Mouse (Mus musculus): ENCODE results near the gene 2610528A11Rik. TPM values are rescaled to one million over a fixed set of nuclear protein-coding genes. Genes with fewer than 3 reads are reported as not detected.

Gene 2610528A11Rik
- polyA plus RNA-seq, 1 experiment from 2014 or later, result 0.27 TPM

DNA sequence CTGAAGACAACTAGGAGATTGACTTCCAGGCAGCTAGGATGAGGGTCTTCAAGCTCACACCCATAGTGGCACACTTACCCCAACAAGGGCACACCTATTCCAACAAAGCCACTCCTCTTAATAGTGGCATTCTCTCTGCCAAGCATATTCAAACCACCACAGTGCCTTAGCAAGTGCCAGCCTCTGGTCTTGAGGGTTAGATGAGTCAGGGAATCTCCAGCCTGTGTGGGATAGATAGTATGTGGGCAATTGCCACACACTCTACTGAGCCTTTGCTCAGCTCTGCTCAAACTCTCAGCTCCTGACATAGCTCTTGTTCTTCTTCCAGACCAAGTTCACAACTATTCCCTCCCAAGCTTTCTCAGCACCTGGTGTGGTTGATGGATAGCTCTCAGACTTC is 2.5 kb downstream of the 2610528A11Rik start:
- H3K9me3 ChIP-seq, result no peaks in the 10 kb centered on the region
- no peak overlapping the region for H3K4me3 ChIP-seq
- H3K27ac ChIP-seq (replicated peaks), result no peak overlapping the region
- ATAC-seq (ENCODE audit: low FRiP score, low read depth), result no peak
- no peaks in the 10 kb centered on the region for H3K4me1 ChIP-seq (replicated peaks)
- H3K36me3 ChIP-seq, result no peaks in the 10 kb centered on the region
- no peaks in the 10 kb centered on the region for H3K27me3 ChIP-seq
- H3K4me2 ChIP-seq, result no peak overlapping the region
- no peak overlapping the region for H3K9ac ChIP-seq

DNA sequence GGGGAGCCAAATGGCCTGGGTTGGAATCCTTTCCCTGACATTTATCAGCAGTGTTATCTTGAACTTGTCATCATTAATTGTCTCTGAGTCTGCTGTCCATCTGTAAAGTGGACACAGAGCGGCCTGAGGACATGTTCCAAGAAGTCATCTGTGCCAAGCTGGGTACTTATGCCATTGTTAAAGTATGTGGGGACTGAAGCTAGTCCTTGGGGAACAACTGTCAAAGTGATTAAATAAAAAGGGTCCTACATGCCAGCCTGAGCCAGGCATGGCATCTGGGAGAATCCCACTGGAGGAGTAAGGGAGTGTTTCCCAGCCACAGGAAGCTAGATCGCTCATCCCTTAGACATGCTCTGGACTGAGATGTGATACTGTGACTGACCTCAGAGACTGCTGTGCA is 3.4 kb downstream of the 2610528A11Rik start:
- Histone ChIP-seq H3K36me3 (no peaks in the 10 kb centered on the region), H3K4me2 (no peak overlapping the region), H3K27ac (replicated peaks) (no peak overlapping the region), H3K4me3 (no peak overlapping the region), H3K4me1 (replicated peaks) (peaks cover 5% of the 10 kb centered on the region; the same call in 1 of the 2 replicates), H3K27me3 (no peaks in the 10 kb centered on the region), H3K9me3 (no peaks in the 10 kb centered on the region), H3K9ac (no peak overlapping the region)
- 0 out of 2 replicates have a peak, but pooled peaks have one; percentile 38 for ATAC-seq (ENCODE audit: low FRiP score, low read depth)
- 81% methylated on average over 2 of the region's 2 CpGs for WGBS

DNA sequence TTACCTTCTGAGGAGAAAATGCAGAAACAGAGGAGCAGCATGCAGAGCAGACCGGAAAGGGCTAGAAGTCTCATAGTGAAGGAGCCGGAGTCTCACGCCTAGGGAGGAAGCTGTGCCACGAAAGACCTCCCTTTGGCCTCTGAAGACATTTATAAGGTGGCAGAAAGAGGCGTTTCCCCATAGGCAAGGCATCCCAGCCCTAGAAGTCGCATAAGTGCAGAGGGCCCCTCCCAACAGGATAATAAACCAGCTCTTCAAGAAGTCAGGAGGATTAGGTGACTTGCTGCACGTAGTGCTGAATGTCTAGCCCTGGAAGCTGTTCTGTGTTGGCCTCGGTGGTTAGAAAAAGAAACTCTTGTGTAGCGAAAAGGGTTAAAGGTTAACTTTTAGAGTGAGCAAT is 3.8 kb downstream of the 2610528A11Rik start:
- Histone ChIP-seq H3K9ac (no peak overlapping the region), H3K27ac (replicated peaks) (no peak overlapping the region), H3K4me2 (no peak overlapping the region), H3K4me3 (no peak overlapping the region), H3K27me3 (no peaks in the 10 kb centered on the region), H3K4me1 (replicated peaks) (peaks cover 5% of the 10 kb centered on the region; the same call in 1 of the 2 replicates), H3K9me3 (no peaks in the 10 kb centered on the region), H3K36me3 (no peaks in the 10 kb centered on the region)
- 71% methylated on average over 9 of the region's 9 CpGs for WGBS
- no peak for ATAC-seq (ENCODE audit: low FRiP score, low read depth)

DNA sequence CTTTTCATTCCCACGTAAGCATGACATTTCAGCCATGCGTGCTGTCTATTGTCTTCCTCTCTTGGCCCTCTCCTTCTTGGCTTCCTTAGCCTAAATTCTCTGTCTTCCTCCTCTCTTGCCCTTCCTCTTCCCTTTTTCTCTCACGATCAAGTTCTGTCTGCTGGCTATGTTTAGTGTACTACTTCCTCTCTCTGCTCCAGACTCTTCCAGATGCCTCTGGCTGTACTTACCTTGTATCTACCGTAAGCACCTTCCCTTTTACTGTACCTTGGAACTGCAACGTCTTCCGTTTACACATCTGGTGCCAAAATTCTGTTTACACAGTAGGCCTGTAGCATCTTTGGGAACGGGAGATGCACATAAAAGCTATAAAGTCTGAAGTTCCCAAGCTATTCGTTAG is 4.4 kb downstream of the 2610528A11Rik start:
- no peak overlapping the region for H3K27ac ChIP-seq (replicated peaks)
- no peak overlapping the region for H3K4me2 ChIP-seq
- no peak overlapping the region for H3K9ac ChIP-seq
- H3K4me1 ChIP-seq (replicated peaks), result peaks cover 5% of the 10 kb centered on the region; the same call in 1 of the 2 replicates
- H3K4me3 ChIP-seq, result no peak overlapping the region
- no peaks in the 10 kb centered on the region for H3K36me3 ChIP-seq
- no peak for ATAC-seq (ENCODE audit: low FRiP score, low read depth)
- WGBS, result 82% methylated on average over 8 of the region's 8 CpGs
- no peaks in the 10 kb centered on the region for H3K9me3 ChIP-seq
- H3K27me3 ChIP-seq, result no peaks in the 10 kb centered on the region

DNA sequence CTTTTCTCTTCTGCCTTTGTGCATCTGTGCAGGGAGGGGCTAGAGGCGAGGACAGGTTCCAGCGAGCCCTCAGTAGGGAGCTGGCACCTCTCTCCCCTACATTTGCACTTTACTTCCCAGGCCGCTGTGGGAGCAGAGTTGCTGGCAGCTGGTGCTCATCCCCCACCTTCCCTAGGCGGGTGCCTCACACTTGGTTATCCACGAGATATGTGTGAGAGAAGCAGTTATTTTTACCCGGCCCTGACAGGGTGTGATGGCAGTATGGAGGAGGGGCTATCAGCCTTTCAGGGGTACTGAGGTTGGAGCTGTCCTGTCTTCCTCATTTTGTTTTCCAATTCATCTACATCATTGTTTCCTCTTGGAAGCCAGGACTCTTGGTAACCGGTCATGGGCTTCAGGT is 8.0 kb downstream of the 2610528A11Rik start:
- WGBS, result 34% methylated on average over 7 of the region's 7 CpGs
- no peak overlapping the region for H3K27ac ChIP-seq (replicated peaks)
- no peak overlapping the region for H3K4me3 ChIP-seq
- no peaks in the 10 kb centered on the region for H3K36me3 ChIP-seq
- no peak overlapping the region for H3K9ac ChIP-seq
- no peak for ATAC-seq (ENCODE audit: low FRiP score, low read depth)
- H3K4me1 ChIP-seq (replicated peaks), result peaks cover 5% of the 10 kb centered on the region; the same call in 1 of the 2 replicates
- H3K27me3 ChIP-seq, result no peaks in the 10 kb centered on the region
- H3K4me2 ChIP-seq, result no peak overlapping the region
- no peaks in the 10 kb centered on the region for H3K9me3 ChIP-seq

- ATAC-seq (ENCODE audit: low FRiP score, low read depth), result no peak
- 60% methylated on average over 5 of the region's 5 CpGs for WGBS
Measured at GRCm38 (mm10) chr14:37104747-37105146, 9.1 kb downstream of the 2610528A11Rik start.

DNA sequence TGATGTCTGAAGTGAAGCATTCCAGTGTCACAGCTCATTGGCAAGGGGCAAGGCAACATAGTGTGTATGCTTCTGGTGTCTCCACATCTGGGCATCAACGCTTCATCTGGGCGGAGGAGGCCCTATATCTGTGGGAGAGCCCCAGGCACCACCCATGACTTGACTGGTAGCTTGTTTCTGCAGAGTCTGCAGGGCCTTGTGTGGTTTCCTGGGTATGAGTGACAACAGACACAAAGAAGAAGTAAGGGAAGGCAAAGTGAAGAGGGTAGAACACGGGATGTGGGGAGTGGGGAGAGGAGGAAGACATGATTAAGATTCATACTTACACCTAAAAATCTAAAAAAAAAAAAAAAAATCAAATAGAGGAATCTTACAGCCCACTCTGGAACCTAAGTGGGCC is 11.3 kb downstream of the 2610528A11Rik start:
- Histone ChIP-seq H3K27me3 (peaks cover 8% of the 10 kb centered on the region; the same call in 1 of the 2 replicates), H3K9me3 (no peaks in the 10 kb centered on the region), H3K4me3 (no peak overlapping the region), H3K9ac (no peak overlapping the region), H3K27ac (replicated peaks) (no peak overlapping the region), H3K36me3 (no peaks in the 10 kb centered on the region), H3K4me2 (no peak overlapping the region), H3K4me1 (replicated peaks) (peaks cover 17% of the 10 kb centered on the region)
- 83% methylated on average over 3 of the region's 3 CpGs for WGBS
- ATAC-seq (ENCODE audit: low FRiP score, low read depth), result no peak

More at GRCm38 (mm10) chr14:37104747-37105146, 9.1 kb downstream of the 2610528A11Rik start:
- H3K9me3 ChIP-seq, result no peaks in the 10 kb centered on the region
- no peaks in the 10 kb centered on the region for H3K27me3 ChIP-seq
- no peak overlapping the region for H3K4me2 ChIP-seq
- no peak overlapping the region for H3K9ac ChIP-seq
- no peak overlapping the region for H3K4me3 ChIP-seq
- H3K27ac ChIP-seq (replicated peaks), result no peak overlapping the region
- peaks cover 5% of the 10 kb centered on the region; the same call in 1 of the 2 replicates for H3K4me1 ChIP-seq (replicated peaks)
- no peaks in the 10 kb centered on the region for H3K36me3 ChIP-seq

DNA sequence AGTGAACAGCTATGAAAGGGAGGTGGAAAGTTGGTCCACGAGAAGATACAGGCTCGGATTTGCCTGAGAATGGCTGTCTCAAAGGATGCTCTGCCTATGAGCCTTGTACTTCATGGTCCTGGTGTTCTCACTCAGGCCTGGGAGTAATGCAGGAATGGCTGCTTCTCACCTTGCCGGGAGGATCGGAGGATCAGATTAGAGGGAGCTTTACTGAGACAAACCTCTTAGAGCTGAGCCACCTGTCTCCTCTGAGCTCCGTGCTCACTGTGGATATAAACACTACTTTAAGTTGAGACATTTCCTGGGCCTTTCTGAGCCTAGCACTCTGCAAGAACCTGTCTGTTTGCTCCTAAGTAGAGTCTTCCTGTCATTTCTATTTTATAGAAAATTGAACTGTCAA is 12.3 kb downstream of the 2610528A11Rik start:
- no peak for ATAC-seq (ENCODE audit: low FRiP score, low read depth)
- Histone ChIP-seq H3K4me3 (no peak overlapping the region), H3K9ac (no peak overlapping the region), H3K27me3 (peaks cover 14% of the 10 kb centered on the region; the same call in 1 of the 2 replicates), H3K4me2 (no peak overlapping the region), H3K9me3 (no peaks in the 10 kb centered on the region), H3K27ac (replicated peaks) (no peak overlapping the region), H3K4me1 (replicated peaks) (peaks cover 17% of the 10 kb centered on the region), H3K36me3 (no peaks in the 10 kb centered on the region)
- WGBS, result 80% methylated on average over 5 of the region's 5 CpGs

DNA sequence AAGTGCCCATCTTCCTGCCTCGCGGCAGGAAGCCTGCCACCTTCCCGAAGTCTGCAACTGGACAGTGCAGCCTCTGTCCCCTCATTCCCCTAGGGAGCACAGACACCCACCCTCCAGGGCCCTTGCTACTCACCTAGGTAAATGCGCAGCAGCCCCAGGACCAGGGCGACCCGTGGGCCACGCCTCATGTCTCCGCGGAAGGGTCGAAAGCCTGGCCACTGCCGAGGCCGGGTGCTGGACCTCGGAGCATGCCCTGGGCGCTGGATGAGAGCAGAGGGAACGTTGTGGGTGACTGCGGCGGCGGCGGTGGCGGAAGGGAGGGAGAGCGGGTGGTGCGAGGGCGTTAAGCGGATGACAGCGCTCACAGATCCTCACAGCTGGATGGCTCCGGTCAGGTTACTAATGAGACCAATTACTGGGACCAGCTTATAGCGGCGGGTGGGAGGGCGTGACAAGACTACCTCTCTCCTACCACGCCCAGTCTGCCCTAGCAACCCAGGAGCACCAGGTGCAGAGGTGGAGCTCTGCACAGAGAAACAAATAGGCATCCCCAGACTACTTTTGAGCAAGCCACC is 15.8 kb downstream of the 2610528A11Rik start, which contains the start of gene Cdhr1:
Gene Cdhr1, minus strand, starts transcription at position 392 of the 575 bp plus-strand sequence.
- 2% methylated on average over 30 of the region's 30 CpGs for WGBS
- Histone ChIP-seq H3K36me3 (no peaks in the 10 kb centered on the region), H3K9ac (peak within 1 kb of the TSS; percentile 44), H3K4me1 (replicated peaks) (peaks cover 12% of the 10 kb centered on the region; the same call in 1 of the 2 replicates), H3K4me3 (peak within 1 kb of the TSS; percentile 43), H3K4me2 (peak within 1 kb of the TSS; percentile 77), H3K27me3 (peaks cover 14% of the 10 kb centered on the region; the same call in 1 of the 2 replicates), H3K9me3 (no peaks in the 10 kb centered on the region), H3K27ac (replicated peaks) (no peak within 1 kb of the TSS)
- ATAC-seq (ENCODE audit: low FRiP score, low read depth), result peak; percentile 71

DNA sequence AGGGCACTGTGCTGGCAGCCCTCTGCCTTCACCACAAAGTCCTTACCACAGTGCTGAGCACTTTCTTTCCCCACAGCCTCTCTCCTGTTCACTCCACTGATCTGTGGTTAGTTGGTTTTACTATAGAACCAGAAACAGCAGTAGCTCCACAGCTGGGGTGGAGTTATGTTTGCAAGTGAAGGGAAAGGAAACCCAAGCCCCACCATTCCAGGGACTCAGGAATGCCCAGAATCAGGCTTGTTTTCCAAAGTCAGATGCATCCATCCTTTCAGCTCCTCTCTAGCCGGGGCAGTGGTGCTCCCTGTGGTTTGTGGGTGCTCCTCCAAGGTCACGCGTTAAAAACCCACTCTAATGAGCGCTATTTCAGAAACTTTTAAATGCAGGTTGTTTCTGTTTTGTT is 18.3 kb downstream of the 2610528A11Rik start:
- no peak overlapping the region for H3K27ac ChIP-seq (replicated peaks)
- 84% methylated on average over 4 of the region's 4 CpGs for WGBS
- peaks cover 14% of the 10 kb centered on the region; the same call in 1 of the 2 replicates for H3K27me3 ChIP-seq
- no peaks in the 10 kb centered on the region for H3K9me3 ChIP-seq
- no peak overlapping the region for H3K9ac ChIP-seq
- peaks cover 12% of the 10 kb centered on the region; the same call in 1 of the 2 replicates for H3K4me1 ChIP-seq (replicated peaks)
- no peak overlapping the region for H3K4me2 ChIP-seq
- H3K4me3 ChIP-seq, result no peak overlapping the region
- H3K36me3 ChIP-seq, result no peaks in the 10 kb centered on the region
- ATAC-seq (ENCODE audit: low FRiP score, low read depth), result no peak

DNA sequence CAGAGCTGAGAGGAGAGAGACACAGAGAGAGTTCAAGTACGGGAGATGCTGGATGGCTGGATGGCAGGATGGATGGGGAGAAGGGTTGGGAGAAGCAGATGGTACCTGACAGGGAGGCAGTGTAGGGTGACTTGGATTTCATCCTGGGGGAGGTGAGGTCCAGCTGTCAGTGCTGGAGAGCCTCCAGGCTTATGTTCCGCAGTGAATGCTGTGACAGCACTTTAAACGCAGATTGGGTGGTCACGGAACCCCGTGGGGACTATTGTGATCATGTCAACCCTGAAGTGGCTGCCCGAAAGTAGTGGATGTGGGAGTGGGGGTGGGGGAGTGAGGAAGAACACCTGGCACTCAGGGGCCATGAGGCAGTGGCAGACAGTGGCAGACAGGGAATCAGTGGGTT is 19.4 kb downstream of the 2610528A11Rik start:
- Histone ChIP-seq H3K4me1 (replicated peaks) (peaks cover 12% of the 10 kb centered on the region; the same call in 1 of the 2 replicates), H3K9me3 (no peaks in the 10 kb centered on the region), H3K9ac (no peak overlapping the region), H3K27me3 (peaks cover 12% of the 10 kb centered on the region; the same call in 1 of the 2 replicates), H3K4me2 (no peak overlapping the region), H3K4me3 (no peak overlapping the region), H3K36me3 (no peaks in the 10 kb centered on the region), H3K27ac (replicated peaks) (no peak overlapping the region)
- 52% methylated on average over 6 of the region's 6 CpGs for WGBS
- no peak for ATAC-seq (ENCODE audit: low FRiP score, low read depth)

DNA sequence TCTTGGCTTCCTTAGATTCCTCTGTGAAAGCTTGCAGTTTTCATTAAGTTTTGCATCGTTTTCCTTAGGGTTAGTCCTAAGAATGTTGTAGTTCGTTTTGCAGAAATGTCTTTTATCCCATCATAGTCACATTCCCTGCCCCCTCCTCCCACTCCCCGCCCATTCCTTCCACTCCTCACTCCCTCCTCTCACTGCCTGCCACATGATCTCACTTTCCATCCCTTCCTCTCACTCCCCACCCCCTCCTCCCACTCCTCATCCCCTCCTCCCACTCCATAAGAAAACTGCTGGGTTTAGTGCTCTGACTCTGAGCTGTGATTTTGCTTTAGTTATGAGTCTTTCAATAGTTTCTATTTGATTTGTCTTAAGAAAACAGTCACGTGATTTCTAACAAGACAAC is 30.1 kb downstream of the 2610528A11Rik start:
- Histone ChIP-seq H3K9me3 (no peaks in the 10 kb centered on the region), H3K36me3 (no peaks in the 10 kb centered on the region), H3K9ac (no peak overlapping the region), H3K27me3 (no peaks in the 10 kb centered on the region), H3K27ac (replicated peaks) (no peak overlapping the region), H3K4me1 (replicated peaks) (no peaks in the 10 kb centered on the region), H3K4me2 (no peak overlapping the region), H3K4me3 (no peak overlapping the region)
- no peak for ATAC-seq (ENCODE audit: low FRiP score, low read depth)
- WGBS, result 42% methylated on average over 4 of the region's 4 CpGs

GRCm38 (mm10) chr14:37080724-37081123 is 33.1 kb downstream of the 2610528A11Rik start:
- WGBS, result 92% methylated on average over 1 of the region's 1 CpGs
- Histone ChIP-seq H3K9me3 (no peaks in the 10 kb centered on the region), H3K9ac (no peak overlapping the region), H3K27me3 (no peaks in the 10 kb centered on the region), H3K27ac (replicated peaks) (no peak overlapping the region), H3K36me3 (no peaks in the 10 kb centered on the region), H3K4me3 (no peak overlapping the region), H3K4me2 (no peak overlapping the region), H3K4me1 (replicated peaks) (no peaks in the 10 kb centered on the region)
- no peak for ATAC-seq (ENCODE audit: low FRiP score, low read depth)
